Mouse (Mus musculus) olfactory bulb, adult 2 months (tissue): Measurements from ENCODE around the gene Recql. TPM values are rescaled to one million over a fixed set of nuclear protein-coding genes. Genes with fewer than 3 reads are reported as not detected.

Source experiments
- H3K27ac ChIP-seq: fragments of 200-500 bp; 2 replicates; pipeline ENCODE4 v1.5.1; 2012; ENCODE audit warnings: low read depth, low read length; ENCODE audit not compliant: insufficient read depth
- H3K4me1 ChIP-seq: fragments of 200-500 bp; 2 replicates; pipeline ENCODE4 v1.6.1; 2012; ENCODE audit warnings: low read length; ENCODE audit not compliant: control insufficient read depth, insufficient read depth
- H3K4me3 ChIP-seq: fragments of 200-500 bp; 2 replicates; pipeline ENCODE4 v1.5.1; 2012; ENCODE audit warnings: mild to moderate bottlenecking, low read depth, low read length, moderate library complexity; ENCODE audit not compliant: insufficient read depth
- CTCF ChIP-seq: fragments of 200-500 bp; IDR thresholded peaks from 2 replicates; pipeline ENCODE4 v1.5.1; 2012; ENCODE audit warnings: low read depth, mild to moderate bottlenecking, low read length, moderate library complexity; ENCODE audit not compliant: insufficient read depth
- POLR2A ChIP-seq: fragments of 200-500 bp; IDR thresholded peaks from 2 replicates; pipeline ENCODE4 v1.6.1; 2012; ENCODE audit warnings: mild to moderate bottlenecking, low read depth, low read length, moderate library complexity; ENCODE audit not compliant: insufficient read depth
- WGBS: fragments of 180-500 bp; shearing (Covaris S2); methylation state at CpG from one replicate; pipeline ENCODE4 v1.1.7; 2018; 5-methylcytosine and 5-hydroxymethylcytosine counted together
- polyA plus RNA-seq: library from polyadenylated mRNA; stranded (reverse); fragments of >200 nt; gene quantifications from 2 replicates; pipeline ENCODE4 v1.2.4, GENCODE M21; 2012; ENCODE audit warnings: low replicate concordance; ENCODE audit not compliant: missing spikeins, insufficient read depth, insufficient read length

Recql gene
- polyA plus RNA-seq, 1 experiment = not detected

DNA sequence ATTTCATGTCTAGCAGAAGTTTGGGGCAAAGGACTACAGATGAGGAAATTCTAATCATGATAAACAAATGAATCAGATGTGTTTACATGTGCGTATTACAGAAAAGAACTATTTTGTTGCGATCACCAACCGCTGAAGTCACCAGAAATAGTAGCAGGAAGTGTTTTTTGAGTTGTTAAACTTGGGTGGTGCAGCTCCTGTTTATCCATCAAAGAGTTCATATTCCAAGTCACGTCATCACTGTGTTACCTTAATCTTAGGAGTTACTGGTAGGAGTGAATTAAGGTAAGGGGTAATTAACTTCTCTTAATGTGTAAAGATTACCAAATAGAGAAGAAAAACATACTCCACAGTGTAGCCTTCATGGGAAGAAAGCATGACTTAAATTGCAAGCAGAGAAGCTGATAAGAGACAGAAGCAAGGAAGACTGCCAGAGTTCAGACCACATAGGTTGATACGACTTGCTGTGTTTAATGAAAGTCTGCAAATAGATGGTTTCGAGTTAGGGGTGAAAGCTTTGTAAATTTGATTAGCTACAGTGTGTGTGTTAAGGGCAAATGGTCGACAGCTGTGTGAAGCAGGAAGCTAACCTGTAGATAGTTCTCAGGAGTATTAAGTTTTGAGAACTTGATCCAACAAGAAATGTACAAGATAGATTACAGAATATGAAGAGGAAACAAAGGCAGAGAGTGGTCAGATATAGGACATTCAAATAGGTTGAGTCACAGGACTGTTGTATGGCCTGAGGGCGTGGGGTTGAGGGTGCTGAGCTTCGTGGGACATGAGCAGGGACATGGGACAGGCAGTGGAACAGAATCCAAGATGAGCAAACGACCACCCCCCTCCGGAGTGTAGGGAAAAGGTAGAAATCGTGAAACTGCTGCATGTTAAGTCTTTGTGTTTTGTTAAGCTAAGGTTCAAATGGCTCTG is 40.4 kb downstream of the Recql start:
- Histone ChIP-seq H3K4me1 (peaks cover 3% of the 10 kb centered on the region; the same call in 1 of the 2 replicates), H3K4me3 (no peak overlapping the region), H3K27ac (no peak overlapping the region)
- 43% methylated on average over 12 of the region's 12 CpGs for WGBS
- TF ChIP-seq POLR2A (no peak), CTCF (no peak)

DNA sequence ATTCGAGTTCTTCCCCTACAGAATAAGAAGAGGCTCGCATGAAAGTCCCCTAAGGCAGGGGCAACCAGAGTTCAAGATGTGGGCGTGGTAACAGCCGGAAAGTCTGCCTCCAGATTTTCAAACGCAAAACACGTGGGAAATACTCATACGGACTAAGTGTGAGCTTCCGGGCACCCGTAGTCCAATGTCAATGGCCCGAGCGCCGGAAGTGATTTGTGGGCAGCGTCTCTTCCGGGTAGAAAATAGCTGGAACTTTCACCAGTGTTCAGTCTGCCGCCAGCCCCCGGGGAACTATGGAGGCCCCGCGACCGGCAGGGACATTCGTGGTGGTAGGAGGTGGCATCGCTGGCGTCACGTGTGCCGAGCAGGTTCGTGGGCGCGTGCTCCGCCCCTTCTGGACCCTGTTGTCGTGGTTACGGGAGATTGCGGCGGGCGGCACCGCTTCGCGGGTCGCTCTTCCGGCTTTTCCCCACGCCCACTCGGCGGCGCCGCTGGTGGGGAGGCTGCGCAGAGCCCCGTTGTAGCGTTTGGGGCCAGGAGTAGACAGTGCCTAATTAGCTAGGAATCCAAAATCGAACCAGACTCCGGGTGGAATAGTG is 41.3 kb downstream of the Recql start, which contains the start of gene Pyroxd1:
TSS of gene Pyroxd1 (plus strand) at position 215 of the 599 bp plus-strand sequence.
- Histone ChIP-seq H3K27ac (peak within 1 kb of the TSS; percentile 53), H3K4me1 (peaks cover 3% of the 10 kb centered on the region; the same call in 1 of the 2 replicates), H3K4me3 (peak within 1 kb of the TSS; percentile 61)
- TF ChIP-seq CTCF = no peak
- TF ChIP-seq POLR2A = 0 out of 2 replicates have a peak, but pooled peaks have one; percentile 36
- WGBS = under 1% methylated on average over 48 of the region's 48 CpGs

DNA sequence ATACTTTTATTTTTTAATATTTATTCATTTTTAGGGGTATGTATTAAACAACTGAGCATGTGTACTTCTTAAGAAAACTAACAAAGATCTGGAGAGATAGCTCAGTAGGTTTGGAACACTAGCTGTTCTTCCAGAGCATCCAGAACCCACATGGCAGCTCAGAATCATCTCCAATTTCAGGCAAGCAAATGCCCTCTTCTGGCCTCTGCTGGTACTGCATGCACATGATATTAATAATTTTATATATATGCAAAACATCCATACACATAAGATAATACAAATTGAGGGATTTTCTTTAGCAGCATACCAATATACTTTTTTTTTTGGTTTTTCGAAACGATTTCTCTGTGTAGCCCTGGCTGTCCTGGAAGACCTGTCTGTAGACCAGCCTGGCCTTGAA is 43.3 kb downstream of the Recql start:
- TF ChIP-seq CTCF (no peak), POLR2A (no peak)
- Histone ChIP-seq H3K4me1 (peaks cover 3% of the 10 kb centered on the region; the same call in 1 of the 2 replicates), H3K27ac (no peak overlapping the region), H3K4me3 (no peak overlapping the region)
- 77% methylated on average over 2 of the region's 2 CpGs for WGBS

DNA sequence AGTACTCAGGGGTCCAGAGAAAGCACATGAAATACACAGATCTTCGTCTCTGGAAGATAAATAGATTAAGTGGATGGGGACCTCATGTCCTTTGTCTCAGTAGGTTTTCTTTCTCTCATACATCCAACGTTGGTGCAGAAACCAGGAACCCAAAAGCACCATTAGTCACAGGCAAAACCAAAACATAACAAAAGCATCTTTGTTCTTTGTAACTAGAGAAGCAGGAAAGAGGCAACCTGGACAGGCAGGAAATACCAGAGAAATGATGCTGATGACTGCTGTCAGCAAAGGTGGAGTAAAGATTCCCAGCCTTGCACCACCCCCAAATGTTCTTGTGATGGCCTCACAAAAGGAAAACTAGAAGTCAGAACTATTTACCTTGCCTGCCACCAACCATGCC is 47.3 kb downstream of the Recql start:
- 46% methylated on average over 2 of the region's 2 CpGs for WGBS
- Histone ChIP-seq H3K4me3 (no peak overlapping the region), H3K27ac (no peak overlapping the region), H3K4me1 (no peaks in the 10 kb centered on the region)
- TF ChIP-seq CTCF = no peak
- no peak for TF ChIP-seq POLR2A

DNA sequence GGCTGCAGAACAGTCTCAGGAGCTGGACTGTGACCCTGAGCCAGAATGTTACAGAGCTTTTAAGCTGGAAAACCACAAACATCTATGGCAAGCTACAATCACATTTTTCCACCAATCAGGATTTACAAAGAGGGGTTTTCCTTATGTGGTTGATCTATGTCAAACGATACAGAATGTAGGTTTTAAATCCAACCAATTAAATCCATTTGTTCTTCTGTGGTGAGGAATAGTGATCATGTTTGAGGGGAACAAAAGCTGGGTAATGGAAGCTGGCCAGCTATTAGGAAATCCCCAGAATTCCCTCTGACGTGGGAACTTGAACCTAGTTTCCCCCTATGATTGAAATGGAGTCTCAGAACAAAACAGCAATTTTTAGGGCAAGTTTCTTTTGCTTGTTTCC is 47.9 kb downstream of the Recql start:
- H3K4me1 ChIP-seq = no peaks in the 10 kb centered on the region
- no peak overlapping the region for H3K27ac ChIP-seq
- no peak overlapping the region for H3K4me3 ChIP-seq
- WGBS = 16% methylated on average over 2 of the region's 2 CpGs
- TF ChIP-seq CTCF (no peak), POLR2A (no peak)

DNA sequence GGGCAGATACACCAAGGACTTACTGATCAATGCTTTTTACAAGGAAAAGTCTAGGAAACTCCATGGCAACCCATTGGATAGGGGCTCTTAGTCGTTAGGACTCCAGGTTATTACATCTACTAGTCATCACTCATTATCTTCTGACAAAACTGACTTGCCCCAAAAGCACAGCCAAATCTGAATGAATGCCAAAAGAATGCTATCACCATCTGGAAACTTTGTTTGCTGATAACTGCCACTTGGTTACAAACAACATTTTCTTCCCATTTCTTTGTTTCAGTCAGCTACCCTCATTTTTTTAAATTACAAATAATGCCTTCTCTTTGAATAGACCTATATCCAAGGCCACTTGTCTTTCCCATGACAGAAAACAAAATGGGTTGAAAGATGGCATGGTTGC is 57.7 kb downstream of the Recql start:
- no peak for TF ChIP-seq POLR2A
- no peak for TF ChIP-seq CTCF
- H3K4me1 ChIP-seq = no peaks in the 10 kb centered on the region
- 49% methylated on average over 1 of the region's 1 CpGs for WGBS
- no peak overlapping the region for H3K4me3 ChIP-seq
- no peak overlapping the region for H3K27ac ChIP-seq

DNA sequence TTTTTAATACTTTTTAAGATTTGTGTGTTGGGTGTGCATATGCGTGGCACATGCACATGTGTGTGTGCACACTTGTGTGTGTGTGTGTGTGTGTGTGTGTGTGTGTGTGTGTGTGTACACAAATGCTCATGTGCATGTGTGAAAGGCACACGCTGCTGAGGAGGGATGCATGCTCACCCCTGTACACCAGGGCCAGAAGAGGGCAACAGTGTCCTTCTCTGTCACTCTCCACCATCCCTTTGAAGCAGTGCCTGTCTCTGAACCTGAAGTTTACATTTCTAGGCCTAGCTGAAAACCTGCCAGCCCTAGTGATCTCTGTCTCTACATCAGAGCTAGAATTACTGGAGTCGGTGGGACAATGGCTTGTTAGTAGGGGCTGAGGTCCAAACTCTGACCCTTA is 60.3 kb downstream of the Recql start:
- H3K27ac ChIP-seq = no peak overlapping the region
- TF ChIP-seq CTCF = no peak
- H3K4me3 ChIP-seq = no peak overlapping the region
- no peaks in the 10 kb centered on the region for H3K4me1 ChIP-seq
- 84% methylated on average over 3 of the region's 3 CpGs for WGBS

DNA sequence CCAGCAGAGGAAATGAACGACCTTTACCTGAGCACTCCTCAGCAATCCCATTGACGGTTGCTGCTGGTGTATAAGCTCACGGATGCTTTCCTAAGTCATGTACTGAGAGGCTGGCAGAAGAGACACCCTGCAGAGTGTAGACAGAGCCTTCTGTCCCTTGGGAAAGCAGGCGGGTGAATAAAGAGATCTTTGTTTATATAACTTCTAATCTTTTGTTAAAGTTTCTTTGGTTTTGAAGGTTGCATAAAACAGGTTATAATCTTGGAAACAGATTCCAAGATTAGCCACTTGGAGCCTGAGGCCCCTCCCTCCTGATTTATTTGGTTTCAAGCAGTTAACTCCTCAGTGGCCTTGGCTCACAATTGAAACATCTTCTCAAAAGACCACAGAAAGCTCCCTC is 64.0 kb downstream of the Recql start, which contains the start of gene Slco1a5:
TSS of gene Slco1a5 (minus strand) at position 101 of the 400 bp plus-strand sequence.
- H3K4me1 ChIP-seq = no peaks in the 10 kb centered on the region
- H3K27ac ChIP-seq = no peak within 1 kb of the TSS
- 13% methylated on average over 4 of the region's 4 CpGs for WGBS
- TF ChIP-seq CTCF (no peak), POLR2A (no peak)
- no peak within 1 kb of the TSS for H3K4me3 ChIP-seq

DNA sequence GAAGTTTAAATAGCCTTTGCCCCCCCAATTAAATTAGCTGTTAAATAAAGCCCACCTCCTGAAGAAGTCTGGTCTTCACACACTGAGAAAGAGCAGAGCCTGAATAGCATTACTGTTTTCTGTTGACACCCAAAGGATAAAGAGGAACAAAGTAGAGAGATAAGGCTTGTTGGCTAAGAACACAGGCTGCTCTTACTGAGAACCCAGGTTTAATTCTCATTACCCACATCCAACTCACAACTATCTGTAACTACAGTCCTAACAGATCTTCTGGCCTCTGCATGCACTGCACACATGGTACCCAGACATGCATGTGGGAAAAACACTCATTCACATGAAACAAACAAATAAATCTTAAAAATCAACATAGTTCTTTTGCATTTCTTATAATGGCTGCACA is 69.8 kb downstream of the Recql start:
- TF ChIP-seq CTCF (no peak), POLR2A (no peak)
- Histone ChIP-seq H3K4me1 (no peaks in the 10 kb centered on the region), H3K27ac (no peak overlapping the region), H3K4me3 (no peak overlapping the region)
